Mouse (Mus musculus) cerebellum, postnatal 14 days (tissue): ENCODE data around the gene Vps26c.

Experiments used
- DNase-seq, 2 experiments: peaks; one replicate each; pipeline ENCODE4 v3.0.0; 2021; ENCODE audit warnings: mixed read lengths in 2 of 2

Gene Vps26c

GRCm38 (mm10) chr16:94526344-94527151 is at the start of gene Vps26c:
TSS of gene Vps26c (minus strand) at chr16:94526830.
- DNase-seq = peak; percentile 98

GRCm38 (mm10) chr16:94575757-94576156 is 49.1 kb upstream of the Vps26c start:
- no peak for DNase-seq

- no peak for DNase-seq
These were observed 48.1 kb upstream of the Vps26c start for GRCm38 (mm10) chr16:94574718-94575094.

- no peak for DNase-seq
These were observed 47.5 kb upstream of the Vps26c start for GRCm38 (mm10) chr16:94574025-94574717.

GRCm38 (mm10) chr16:94572422-94572821 is 45.8 kb upstream of the Vps26c start:
- no peak for DNase-seq

GRCm38 (mm10) chr16:94571111-94571993 is 44.7 kb upstream of the Vps26c start:
- DNase-seq = peak; percentile 36 to 39

GRCm38 (mm10) chr16:94570361-94571041 is 43.9 kb upstream of the Vps26c start:
- DNase-seq = peak; percentile 55 to 63

- DNase-seq = peak; percentile 99
These were observed 42.9 kb upstream of the Vps26c start, which contains the start of gene Dyrk1a for GRCm38 (mm10) chr16:94569229-94570176. TSS of gene Dyrk1a (plus strand) at chr16:94570010.

GRCm38 (mm10) chr16:94568335-94569228 is 42.0 kb upstream of the Vps26c start:
- DNase-seq = no peak

- no peak for DNase-seq
These were observed 41.1 kb upstream of the Vps26c start for GRCm38 (mm10) chr16:94567751-94568150.

GRCm38 (mm10) chr16:94566834-94567585 is 40.4 kb upstream of the Vps26c start:
- no peak for DNase-seq

GRCm38 (mm10) chr16:94566124-94566523 is 39.5 kb upstream of the Vps26c start:
- no peak for DNase-seq

GRCm38 (mm10) chr16:94560618-94561017 is 34.0 kb upstream of the Vps26c start:
- no peak for DNase-seq

GRCm38 (mm10) chr16:94559782-94560181 is 33.2 kb upstream of the Vps26c start:
- no peak for DNase-seq

GRCm38 (mm10) chr16:94559282-94559681 is 32.7 kb upstream of the Vps26c start:
- DNase-seq = no peak

- DNase-seq = no peak
These were observed 29.6 kb upstream of the Vps26c start for GRCm38 (mm10) chr16:94556228-94556627.

GRCm38 (mm10) chr16:94555346-94555745 is 28.7 kb upstream of the Vps26c start:
- no peak for DNase-seq

GRCm38 (mm10) chr16:94551934-94552333 is 25.3 kb upstream of the Vps26c start:
- peak; percentile 68 to 86 for DNase-seq

- no peak for DNase-seq
These were observed 23.2 kb upstream of the Vps26c start for GRCm38 (mm10) chr16:94549813-94550212.
